18 mouse cellular contexts compared by ENCODE assay signal in genomic region chr1:161109216-161109615, GRCm38 (mm10). TPM values are rescaled to one million over a fixed set of nuclear protein-coding genes. Genes with fewer than 3 reads are reported as not detected.
"Had no signal": no experiment of that assay in that cellular context is flagged by ENCODE, and none has a peak within 500 bp of the region (broad histone marks: within the 10 kb centered on the region; RNA-seq: fewer than 3 reads in every experiment).

No protein-coding gene starts in this region.

- DNase-seq: layer of hippocampus, adult 9-11 months; layer of hippocampus, postnatal 36 days; lung, embryonic 14.5 days; lung, postnatal 10 days; right cerebral cortex, postnatal 14 days; thymus, adult 2 months; thymus, postnatal 25 days had no signal

- H3K27ac ChIP-seq: limb, embryonic 15.5 days; liver, embryonic 12.5 days; macrophage; stomach, embryonic 15.5 days had no signal

- H3K4me1 ChIP-seq: limb, embryonic 15.5 days; liver, embryonic 12.5 days; stomach, embryonic 15.5 days had no signal

- H3K27me3 ChIP-seq: limb, embryonic 15.5 days; liver, embryonic 12.5 days; megakaryocyte, embryonic 14.5 days; stomach, embryonic 15.5 days had no signal

- H3K9me3 ChIP-seq: limb, embryonic 15.5 days; liver, embryonic 12.5 days; megakaryocyte, embryonic 14.5 days; stomach, embryonic 15.5 days had no signal

- H3K4me3 ChIP-seq: limb, embryonic 15.5 days; liver, embryonic 12.5 days; megakaryocyte, embryonic 14.5 days; stomach, embryonic 15.5 days had no signal

- ATAC-seq: intestine, postnatal 0 days; liver, embryonic 12.5 days; midbrain, embryonic 16.5 days had no signal

- H3K9ac ChIP-seq: limb, embryonic 15.5 days; liver, embryonic 12.5 days; lung, embryonic 14.5 days; stomach, embryonic 15.5 days had no signal

- H3K4me2 ChIP-seq: limb, embryonic 15.5 days; liver, embryonic 12.5 days; lung, embryonic 14.5 days; midbrain, embryonic 11.5 days; stomach, embryonic 15.5 days had no signal

RNA-seq across cellular contexts. Expression of gene Ankrd45, which starts 33.3 kb away (rescaled TPM):
- polyA plus RNA-seq: liver, embryonic 12.5 days; liver, embryonic 16.5 days; macrophage; spleen, adult 2 months had no signal

RNA-seq across cellular contexts. Expression of gene Tex50, which starts 49.9 kb away (rescaled TPM):
- polyA plus RNA-seq: intestine, postnatal 0 days; limb, embryonic 11.5 days; limb, embryonic 15.5 days; liver, embryonic 12.5 days; liver, embryonic 16.5 days; lung, embryonic 14.5 days; macrophage; midbrain, embryonic 11.5 days; spleen, adult 2 months; stomach, embryonic 15.5 days; thymus, adult 2 months had no signal
